Mouse (Mus musculus): ENCODE measurements around the gene Lair1.

DNA sequence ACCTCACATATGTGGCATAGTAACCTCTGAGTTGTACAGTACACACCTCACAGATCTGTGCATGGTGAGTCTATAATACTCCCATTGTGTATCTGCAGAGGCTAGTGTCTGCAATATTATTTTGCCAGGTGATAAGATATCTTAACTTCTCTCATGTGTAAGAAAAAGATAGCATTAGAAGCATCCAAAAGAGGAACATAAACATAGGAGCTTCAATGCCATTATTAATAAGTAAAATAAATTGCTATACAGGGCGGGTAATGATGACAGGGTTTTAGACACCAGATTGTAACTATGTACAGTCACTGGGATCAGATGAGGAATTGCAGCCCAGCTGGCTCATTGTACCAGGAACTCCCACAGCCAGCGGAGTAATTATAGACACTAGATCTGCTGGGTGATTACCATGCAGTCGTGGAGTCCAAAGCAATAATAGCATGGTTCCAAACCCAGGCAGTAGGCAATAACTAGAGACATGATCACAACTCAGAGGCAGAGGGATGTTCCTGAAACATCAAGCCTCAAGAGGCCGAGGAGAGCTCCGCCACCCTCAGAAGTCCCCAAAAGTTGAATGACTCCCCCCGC lies 25.0 kb upstream of the Lair1 start:
- TF ChIP-seq CTCF (IDR thresholded peaks at IDR 0.05; ENCODE audit: insufficient read depth, low read depth, low read length) (no peak), POLR2A (IDR thresholded peaks at IDR 0.05; ENCODE audit: insufficient read depth, low read depth, low read length) (no peak)

Measured in olfactory bulb, adult 2 months (tissue).